Mouse (Mus musculus): ENCODE data around the gene Tmco1.

Gene Tmco1

DNA sequence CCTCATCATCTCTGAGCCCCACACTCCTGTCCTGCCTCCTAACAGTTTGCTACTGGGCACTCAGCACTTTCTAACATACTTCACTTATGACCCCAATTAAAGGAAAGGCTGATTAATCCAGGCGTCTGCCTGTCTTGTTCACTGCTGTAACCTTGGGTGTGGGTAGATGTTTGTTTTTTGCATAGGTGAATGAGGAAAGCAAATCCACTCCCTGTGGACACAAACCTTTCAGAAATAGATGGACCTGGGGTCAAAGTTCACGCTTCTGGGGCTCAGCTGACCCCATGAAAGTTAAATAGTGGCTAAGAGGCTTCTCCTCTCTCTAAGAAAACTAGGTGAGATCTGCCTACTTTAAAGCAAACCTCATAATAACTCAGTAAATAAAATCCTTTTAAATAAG, 66.8 kb downstream of the Tmco1 start:
- DNase-seq: peak; percentile 82

GRCm38 (mm10) chr1:167378019-167378418, 69.8 kb downstream of the Tmco1 start:
- DNase-seq: no peak

GRCm38 (mm10) chr1:167379751-167380150, 71.6 kb downstream of the Tmco1 start:
- DNase-seq: no peak

DNA sequence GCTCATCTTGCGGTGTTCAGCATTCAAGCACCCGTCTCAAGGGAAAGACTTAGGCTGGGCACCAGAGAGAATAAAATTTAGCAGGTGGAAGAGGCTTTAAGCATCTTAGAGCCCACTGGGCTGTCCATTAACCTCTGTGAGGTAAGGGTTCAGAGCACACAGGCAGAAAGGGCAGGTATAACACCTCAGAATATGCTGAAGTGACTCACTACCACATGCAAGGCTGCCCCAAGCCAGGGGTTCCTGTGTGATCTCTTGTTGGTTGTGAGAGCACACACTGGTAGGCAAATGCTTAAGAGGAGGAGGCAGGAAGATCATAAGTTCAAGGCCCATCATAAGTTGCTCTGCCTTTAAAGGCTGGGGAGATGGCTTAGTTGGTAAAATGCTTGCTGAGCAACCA, 72.0 kb downstream of the Tmco1 start:
- DNase-seq: no peak

DNA sequence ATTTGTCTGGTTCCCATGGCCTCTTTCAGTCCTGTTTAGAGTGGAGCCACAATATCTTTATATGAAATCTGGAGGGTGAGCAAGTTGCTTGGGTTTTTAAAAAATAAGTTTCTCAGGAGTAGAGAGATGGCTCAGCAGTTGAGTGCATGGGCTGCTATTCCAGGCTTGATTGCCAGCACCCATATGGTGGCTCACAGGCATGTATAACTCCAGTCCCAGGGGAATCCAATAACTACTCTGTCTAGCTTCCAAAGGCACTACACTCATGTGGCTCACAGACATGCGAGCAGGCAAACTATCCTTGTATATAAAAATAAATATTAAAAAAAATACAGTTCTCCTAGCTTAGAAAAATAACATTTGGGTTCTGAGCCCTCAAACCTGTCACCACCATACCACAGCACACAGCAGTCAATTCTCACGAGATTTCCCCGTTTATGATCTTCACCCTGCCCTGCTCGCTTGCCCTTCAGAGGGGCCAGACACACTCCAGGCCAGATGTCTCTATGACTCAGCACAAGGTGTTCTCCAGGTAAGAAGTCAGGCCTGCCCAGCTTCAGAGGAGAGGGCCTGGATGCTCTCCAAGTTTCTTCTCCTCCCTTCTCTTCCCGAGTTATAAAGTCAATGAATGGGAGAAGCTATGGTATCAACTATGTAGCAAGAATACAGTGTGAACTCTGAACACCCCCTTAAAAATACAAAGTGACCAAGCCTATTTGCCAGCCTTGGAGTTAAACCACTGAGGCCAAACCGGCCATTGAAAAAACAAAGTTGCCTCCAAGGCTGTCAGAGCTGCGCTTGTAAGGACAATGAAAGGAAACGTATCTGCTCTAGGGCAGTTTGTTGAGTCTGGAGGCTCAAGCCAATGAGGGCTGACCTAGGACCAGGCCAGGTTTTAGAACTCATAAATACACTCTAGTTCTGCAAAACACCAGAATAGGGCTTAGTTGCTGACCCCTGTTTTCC, 73.2 kb downstream of the Tmco1 start:
- no peak for DNase-seq

GRCm38 (mm10) chr1:167382316-167382715, 74.1 kb downstream of the Tmco1 start:
- no peak for DNase-seq

GRCm38 (mm10) chr1:167382763-167383162, 74.6 kb downstream of the Tmco1 start:
- DNase-seq: no peak

DNA sequence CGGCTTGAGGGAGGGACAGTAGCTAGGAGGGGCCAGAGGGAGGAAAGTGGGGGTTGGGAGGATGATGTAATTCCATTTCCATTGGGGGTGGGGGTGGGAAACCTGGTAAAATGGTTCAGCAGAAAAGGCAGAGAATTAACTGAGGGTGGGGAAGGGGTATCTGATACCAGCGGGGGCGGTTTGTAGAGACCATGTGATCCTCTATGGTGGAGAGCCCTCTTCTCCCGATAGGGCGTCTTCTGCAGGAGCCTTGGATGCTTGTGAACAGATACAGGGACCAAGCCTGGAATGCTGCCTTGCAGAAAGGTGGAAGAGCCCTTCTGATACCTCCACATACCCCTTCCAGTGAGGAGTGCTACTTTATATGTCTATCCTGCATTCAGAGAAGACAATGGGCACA, 75.0 kb downstream of the Tmco1 start:
- DNase-seq: no peak
